Mouse (Mus musculus): ENCODE data around the gene Cib3. TPM values are rescaled to one million over a fixed set of nuclear protein-coding genes. Genes with fewer than 3 reads are reported as not detected.

Gene Cib3
- not detected in 2 replicates for polyA plus RNA-seq (2015; fragmentation: Nextera tagmentation; extraction: Ambion mirVana)

GRCm38 (mm10) chr8:72212751-72213150 lies at the start of gene Cib3:
TSS of gene Cib3 (minus strand) at chr8:72212837.
- no peak for ATAC-seq (replicated peaks; ENCODE audit: low FRiP score, low read depth)
- 37% methylated on average over 4 of the region's 4 CpGs for WGBS

DNA sequence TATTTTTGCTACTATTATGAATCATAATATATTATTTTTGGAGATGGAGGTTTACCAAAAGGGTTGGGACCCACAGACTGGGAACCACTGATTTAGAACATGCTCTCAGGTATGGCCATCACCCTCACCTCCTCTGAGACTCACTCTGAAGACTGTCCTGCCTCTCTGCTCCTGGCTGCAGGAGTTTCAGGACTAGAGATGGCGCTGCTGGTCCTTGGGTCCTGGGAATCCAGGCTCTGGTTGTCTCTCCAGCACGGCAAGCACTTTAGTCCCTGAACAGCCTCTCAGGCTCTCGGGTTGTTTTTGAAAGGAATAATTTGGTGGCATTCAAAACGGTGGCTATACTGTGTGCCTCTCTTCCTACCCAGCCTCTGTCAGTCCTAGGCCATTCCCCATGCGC lies 49.2 kb upstream of the Cib3 start:
- H3K4me3 ChIP-seq (replicated peaks; ENCODE audit: low read depth, low read length) = no peak overlapping the region
- no peaks in the 10 kb centered on the region for H3K27me3 ChIP-seq (ENCODE audit: insufficient read depth, low read length)
- H3K36me3 ChIP-seq (ENCODE audit: insufficient read depth, low read length) = no peaks in the 10 kb centered on the region
- 48% methylated on average over 5 of the region's 5 CpGs for WGBS
- H3K4me2 ChIP-seq (ENCODE audit: low read length) = no peak overlapping the region
- H3K4me1 ChIP-seq (replicated peaks; ENCODE audit: insufficient read depth, low read length) = no peaks in the 10 kb centered on the region
- no peak overlapping the region for H3K9ac ChIP-seq (ENCODE audit: low read depth, low read length)
- peak; percentile 41 for DNase-seq (ENCODE audit: low spot score)
- no peaks in the 10 kb centered on the region for H3K9me3 ChIP-seq (replicated peaks; ENCODE audit: low read length)
- ATAC-seq (replicated peaks; ENCODE audit: low FRiP score, low read depth) = no peak
- no peak overlapping the region for H3K27ac ChIP-seq
- TF ChIP-seq CTCF (IDR thresholded peaks at IDR 0.05; ENCODE audit: low read depth) = peak; percentile 52

More at GRCm38 (mm10) chr8:72212751-72213150, at the start of gene Cib3:
- H3K27me3 ChIP-seq (ENCODE audit: insufficient read depth, low read length) = no peaks in the 10 kb centered on the region
- no peaks in the 10 kb centered on the region for H3K4me1 ChIP-seq (replicated peaks; ENCODE audit: insufficient read depth, low read length)
- no peak within 1 kb of the TSS for H3K27ac ChIP-seq
- H3K9ac ChIP-seq (ENCODE audit: low read depth, low read length) = no peak within 1 kb of the TSS
- TF ChIP-seq CTCF (IDR thresholded peaks at IDR 0.05; ENCODE audit: low read depth) = no peak
- DNase-seq (ENCODE audit: low spot score) = no peak
- no peaks in the 10 kb centered on the region for H3K36me3 ChIP-seq (ENCODE audit: insufficient read depth, low read length)
- H3K4me2 ChIP-seq (ENCODE audit: low read length) = no peak within 1 kb of the TSS
- H3K4me3 ChIP-seq (replicated peaks; ENCODE audit: low read depth, low read length) = no peak within 1 kb of the TSS
- no peaks in the 10 kb centered on the region for H3K9me3 ChIP-seq (replicated peaks; ENCODE audit: low read length)

DNA sequence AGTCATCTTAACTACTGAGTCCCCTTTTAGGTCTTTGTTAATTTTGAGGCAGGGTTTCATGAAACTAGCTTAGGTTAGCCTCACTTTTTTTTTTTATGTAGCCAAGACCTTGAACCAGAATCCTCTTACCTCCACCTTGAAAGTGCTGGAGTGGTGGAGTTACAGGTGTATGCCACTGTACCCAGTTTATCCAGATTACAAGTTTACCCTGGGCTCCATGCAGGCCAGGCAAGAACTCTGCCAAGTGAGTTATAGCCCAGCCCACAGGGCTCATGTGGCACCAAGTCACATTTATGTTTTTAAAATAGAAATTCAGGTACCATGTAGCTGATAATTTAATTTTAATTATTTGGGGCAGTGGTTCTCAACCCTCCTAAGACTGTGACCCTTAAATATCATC lies 48.8 kb upstream of the Cib3 start:
- ATAC-seq (replicated peaks; ENCODE audit: low FRiP score, low read depth) = no peak
- no peak for DNase-seq (ENCODE audit: low spot score)

GRCm38 (mm10) chr8:72261019-72261418 lies 48.4 kb upstream of the Cib3 start:
- no peak overlapping the region for H3K27ac ChIP-seq
- H3K36me3 ChIP-seq (ENCODE audit: insufficient read depth, low read length) = no peaks in the 10 kb centered on the region
- ATAC-seq (replicated peaks; ENCODE audit: low FRiP score, low read depth) (peak; percentile 57), DNase-seq (ENCODE audit: low spot score) (peak; percentile 87)
- peak; percentile 93 for TF ChIP-seq CTCF (IDR thresholded peaks at IDR 0.05; ENCODE audit: low read depth)
- no peaks in the 10 kb centered on the region for H3K4me1 ChIP-seq (replicated peaks; ENCODE audit: insufficient read depth, low read length)
- WGBS = 29% methylated on average over 2 of the region's 2 CpGs
- no peak overlapping the region for H3K4me2 ChIP-seq (ENCODE audit: low read length)
- H3K4me3 ChIP-seq (replicated peaks; ENCODE audit: low read depth, low read length) = no peak overlapping the region
- H3K9me3 ChIP-seq (replicated peaks; ENCODE audit: low read length) = no peaks in the 10 kb centered on the region
- no peak overlapping the region for H3K9ac ChIP-seq (ENCODE audit: low read depth, low read length)
- H3K27me3 ChIP-seq (ENCODE audit: insufficient read depth, low read length) = no peaks in the 10 kb centered on the region

More for the DNA sequence above, 48.8 kb upstream of the Cib3 start:
- Histone ChIP-seq H3K9me3 (replicated peaks; ENCODE audit: low read length) (no peaks in the 10 kb centered on the region), H3K36me3 (ENCODE audit: insufficient read depth, low read length) (no peaks in the 10 kb centered on the region), H3K9ac (ENCODE audit: low read depth, low read length) (no peak overlapping the region), H3K4me3 (replicated peaks; ENCODE audit: low read depth, low read length) (no peak overlapping the region), H3K4me2 (ENCODE audit: low read length) (no peak overlapping the region), H3K4me1 (replicated peaks; ENCODE audit: insufficient read depth, low read length) (no peaks in the 10 kb centered on the region), H3K27ac (no peak overlapping the region), H3K27me3 (ENCODE audit: insufficient read depth, low read length) (no peaks in the 10 kb centered on the region)
- no peak for TF ChIP-seq CTCF (IDR thresholded peaks at IDR 0.05; ENCODE audit: low read depth)

DNA sequence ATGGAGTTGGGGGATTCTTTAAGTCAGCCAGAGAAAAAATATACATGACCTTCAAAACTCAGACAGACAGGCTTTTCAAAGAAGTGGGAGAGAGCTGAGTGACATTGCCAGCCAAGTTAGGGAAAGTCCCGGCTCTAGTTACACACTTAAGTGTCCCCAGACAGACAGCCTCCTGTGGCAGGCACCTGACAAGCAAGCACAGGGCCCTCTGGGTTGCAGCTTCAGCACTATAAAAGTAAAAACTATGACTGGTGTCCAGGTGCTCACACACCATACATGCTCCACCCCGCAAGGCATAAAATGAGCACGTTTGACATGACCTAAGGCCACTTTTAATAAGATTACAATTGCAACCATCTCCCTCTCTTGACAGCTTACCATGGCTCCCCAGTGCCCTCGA lies 47.9 kb upstream of the Cib3 start:
- Histone ChIP-seq H3K9ac (ENCODE audit: low read depth, low read length) (no peak overlapping the region), H3K27ac (no peak overlapping the region), H3K4me3 (replicated peaks; ENCODE audit: low read depth, low read length) (no peak overlapping the region), H3K36me3 (ENCODE audit: insufficient read depth, low read length) (0 out of 2 replicates have a peak, but pooled peaks cover 1% of the 10 kb centered on the region), H3K4me1 (replicated peaks; ENCODE audit: insufficient read depth, low read length) (no peaks in the 10 kb centered on the region), H3K4me2 (ENCODE audit: low read length) (no peak overlapping the region), H3K9me3 (replicated peaks; ENCODE audit: low read length) (no peaks in the 10 kb centered on the region), H3K27me3 (ENCODE audit: insufficient read depth, low read length) (no peaks in the 10 kb centered on the region)
- no peak for TF ChIP-seq CTCF (IDR thresholded peaks at IDR 0.05; ENCODE audit: low read depth)
- 48% methylated on average over 4 of the region's 4 CpGs for WGBS
- ATAC-seq (replicated peaks; ENCODE audit: low FRiP score, low read depth) (no peak), DNase-seq (ENCODE audit: low spot score) (no peak)

- no peaks in the 10 kb centered on the region for H3K4me1 ChIP-seq (replicated peaks; ENCODE audit: insufficient read depth, low read length)
- 0 out of 2 replicates have a peak, but pooled peaks cover 8% of the 10 kb centered on the region for H3K36me3 ChIP-seq (ENCODE audit: insufficient read depth, low read length)
- no peak overlapping the region for H3K9ac ChIP-seq (ENCODE audit: low read depth, low read length)
- no peaks in the 10 kb centered on the region for H3K9me3 ChIP-seq (replicated peaks; ENCODE audit: low read length)
- WGBS = 67% methylated on average over 2 of the region's 2 CpGs
- no peak overlapping the region for H3K4me3 ChIP-seq (replicated peaks; ENCODE audit: low read depth, low read length)
- no peak for DNase-seq (ENCODE audit: low spot score)
- H3K4me2 ChIP-seq (ENCODE audit: low read length) = no peak overlapping the region
- H3K27me3 ChIP-seq (ENCODE audit: insufficient read depth, low read length) = no peaks in the 10 kb centered on the region
- no peak for ATAC-seq (replicated peaks; ENCODE audit: low FRiP score, low read depth)
- no peak for TF ChIP-seq CTCF (IDR thresholded peaks at IDR 0.05; ENCODE audit: low read depth)
- H3K27ac ChIP-seq = no peak overlapping the region
These were observed 47.2 kb upstream of the Cib3 start for GRCm38 (mm10) chr8:72259862-72260261.

DNA sequence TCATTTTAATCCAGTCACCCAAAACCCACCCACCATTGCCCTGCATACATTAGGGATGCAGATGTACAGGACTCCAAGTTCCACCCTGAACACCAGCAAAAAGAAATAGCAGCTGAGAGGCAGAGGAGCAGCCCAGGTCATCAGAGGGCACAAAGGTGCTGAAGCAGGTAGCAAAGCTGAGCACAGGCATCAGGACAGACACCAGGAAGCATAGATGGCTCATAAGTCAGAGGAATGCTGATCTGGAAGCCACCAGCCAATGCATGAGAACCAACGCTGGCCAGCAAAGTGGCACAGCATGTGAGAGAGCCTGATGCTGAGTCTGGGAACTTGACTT lies 45.2 kb upstream of the Cib3 start:
- H3K4me2 ChIP-seq (ENCODE audit: low read length) = no peak overlapping the region
- no peaks in the 10 kb centered on the region for H3K4me1 ChIP-seq (replicated peaks; ENCODE audit: insufficient read depth, low read length)
- no peak overlapping the region for H3K27ac ChIP-seq
- H3K27me3 ChIP-seq (ENCODE audit: insufficient read depth, low read length) = no peaks in the 10 kb centered on the region
- H3K9me3 ChIP-seq (replicated peaks; ENCODE audit: low read length) = no peaks in the 10 kb centered on the region
- H3K4me3 ChIP-seq (replicated peaks; ENCODE audit: low read depth, low read length) = no peak overlapping the region
- H3K36me3 ChIP-seq (ENCODE audit: insufficient read depth, low read length) = peaks cover 23% of the 10 kb centered on the region; the same call in 1 of the 2 replicates
- WGBS = 81% methylated on average over 1 of the region's 1 CpGs
- H3K9ac ChIP-seq (ENCODE audit: low read depth, low read length) = no peak overlapping the region
- no peak for TF ChIP-seq CTCF (IDR thresholded peaks at IDR 0.05; ENCODE audit: low read depth)
- ATAC-seq (replicated peaks; ENCODE audit: low FRiP score, low read depth) (no peak), DNase-seq (ENCODE audit: low spot score) (no peak)

All from kidney, postnatal 0 days (tissue).